Mouse (Mus musculus): ENCODE results near the gene Hjurp. TPM values are rescaled to one million over a fixed set of nuclear protein-coding genes. Genes with fewer than 3 reads are reported as not detected.
A peak's percentile ranks its signal among the peaks of the same experiment; 100 is the strongest.

Gene Hjurp
- 217 and 219 TPM in 2 replicates for polyA plus RNA-seq (2011; ENCODE audit: insufficient read depth, insufficient read length, low read depth, missing spikeins)

GRCm38 (mm10) chr1:88277098-88277817 lies at the start of gene Hjurp, which contains the start of gene Trpm8:
Gene Hjurp (minus strand): TSS chr1:88277633.
Gene Trpm8 (plus strand): TSS chr1:88277661.
- H3K4me3 ChIP-seq (ENCODE audit: low read depth, low read length) = peak within 1 kb of the TSS; percentile 59

GRCm38 (mm10) chr1:88323101-88323500 lies 45.7 kb upstream of the Hjurp start:
- no peak overlapping the region for H3K9ac ChIP-seq (ENCODE audit: low read depth, poor library complexity, severe bottlenecking)
- no peak overlapping the region for H3K4me3 ChIP-seq (ENCODE audit: low read depth, low read length)
- H3K9me3 ChIP-seq (replicated peaks; ENCODE audit: control insufficient read depth, insufficient read depth, low read length, poor library complexity, severe bottlenecking) = no peaks in the 10 kb centered on the region
- H3K4me1 ChIP-seq (ENCODE audit: control insufficient read depth, insufficient read depth, low read length) = peaks cover 2% of the 10 kb centered on the region
- H3K36me3 ChIP-seq (ENCODE audit: control insufficient read depth, insufficient read depth, low read length, poor library complexity, severe bottlenecking) = no peaks in the 10 kb centered on the region
- TF ChIP-seq CTCF (IDR thresholded peaks at IDR 0.05; ENCODE audit: low read depth, low read length) (no peak), POLR2A (IDR thresholded peaks at IDR 0.05; ENCODE audit: insufficient read depth, low read length) (no peak)
- no peaks in the 10 kb centered on the region for H3K27me3 ChIP-seq (ENCODE audit: control insufficient read depth, insufficient read depth, low read length, poor library complexity, severe bottlenecking)
- H3K27ac ChIP-seq (ENCODE audit: insufficient read depth, low read length) = no peak overlapping the region

More at GRCm38 (mm10) chr1:88277098-88277817, at the start of gene Hjurp, which contains the start of gene Trpm8:
- Histone ChIP-seq H3K27me3 (ENCODE audit: control insufficient read depth, insufficient read depth, low read length, poor library complexity, severe bottlenecking) (no peaks in the 10 kb centered on the region), H3K36me3 (ENCODE audit: control insufficient read depth, insufficient read depth, low read length, poor library complexity, severe bottlenecking) (peaks cover 33% of the 10 kb centered on the region), H3K9ac (ENCODE audit: low read depth, poor library complexity, severe bottlenecking) (peak within 1 kb of the TSS; percentile 62), H3K4me1 (ENCODE audit: control insufficient read depth, insufficient read depth, low read length) (no peaks in the 10 kb centered on the region), H3K27ac (ENCODE audit: insufficient read depth, low read length) (no peak within 1 kb of the TSS), H3K9me3 (replicated peaks; ENCODE audit: control insufficient read depth, insufficient read depth, low read length, poor library complexity, severe bottlenecking) (peaks cover 18% of the 10 kb centered on the region)
- TF ChIP-seq EP300 (IDR thresholded peaks at IDR 0.05; ENCODE audit: insufficient read depth, low read depth, low read length) (no peak), POLR2A (IDR thresholded peaks at IDR 0.05; ENCODE audit: insufficient read depth, low read length) (no peak), CTCF (IDR thresholded peaks at IDR 0.05; ENCODE audit: low read depth, low read length) (no peak)

GRCm38 (mm10) chr1:88322146-88322545 lies 44.7 kb upstream of the Hjurp start:
- Histone ChIP-seq H3K4me1 (ENCODE audit: control insufficient read depth, insufficient read depth, low read length) (no peaks in the 10 kb centered on the region), H3K27me3 (ENCODE audit: control insufficient read depth, insufficient read depth, low read length, poor library complexity, severe bottlenecking) (no peaks in the 10 kb centered on the region), H3K9ac (ENCODE audit: low read depth, poor library complexity, severe bottlenecking) (no peak overlapping the region), H3K27ac (ENCODE audit: insufficient read depth, low read length) (no peak overlapping the region), H3K9me3 (replicated peaks; ENCODE audit: control insufficient read depth, insufficient read depth, low read length, poor library complexity, severe bottlenecking) (no peaks in the 10 kb centered on the region), H3K4me3 (ENCODE audit: low read depth, low read length) (no peak overlapping the region), H3K36me3 (ENCODE audit: control insufficient read depth, insufficient read depth, low read length, poor library complexity, severe bottlenecking) (no peaks in the 10 kb centered on the region)
- TF ChIP-seq EP300 (IDR thresholded peaks at IDR 0.05; ENCODE audit: insufficient read depth, low read depth, low read length) (no peak), POLR2A (IDR thresholded peaks at IDR 0.05; ENCODE audit: insufficient read depth, low read length) (no peak), CTCF (IDR thresholded peaks at IDR 0.05; ENCODE audit: low read depth, low read length) (no peak)

- no peaks in the 10 kb centered on the region for H3K36me3 ChIP-seq (ENCODE audit: control insufficient read depth, insufficient read depth, low read length, poor library complexity, severe bottlenecking)
- H3K4me3 ChIP-seq (ENCODE audit: low read depth, low read length) = no peak overlapping the region
- no peak overlapping the region for H3K9ac ChIP-seq (ENCODE audit: low read depth, poor library complexity, severe bottlenecking)
- TF ChIP-seq CTCF (IDR thresholded peaks at IDR 0.05; ENCODE audit: low read depth, low read length) (no peak), POLR2A (IDR thresholded peaks at IDR 0.05; ENCODE audit: insufficient read depth, low read length) (no peak), EP300 (IDR thresholded peaks at IDR 0.05; ENCODE audit: insufficient read depth, low read depth, low read length) (no peak)
- H3K27me3 ChIP-seq (ENCODE audit: control insufficient read depth, insufficient read depth, low read length, poor library complexity, severe bottlenecking) = no peaks in the 10 kb centered on the region
- no peaks in the 10 kb centered on the region for H3K9me3 ChIP-seq (replicated peaks; ENCODE audit: control insufficient read depth, insufficient read depth, low read length, poor library complexity, severe bottlenecking)
- no peaks in the 10 kb centered on the region for H3K4me1 ChIP-seq (ENCODE audit: control insufficient read depth, insufficient read depth, low read length)
- H3K27ac ChIP-seq (ENCODE audit: insufficient read depth, low read length) = no peak overlapping the region
Observed at GRCm38 (mm10) chr1:88320821-88321395, 43.5 kb upstream of the Hjurp start.

GRCm38 (mm10) chr1:88318531-88319060 lies 41.2 kb upstream of the Hjurp start:
- no peaks in the 10 kb centered on the region for H3K36me3 ChIP-seq (ENCODE audit: control insufficient read depth, insufficient read depth, low read length, poor library complexity, severe bottlenecking)
- no peaks in the 10 kb centered on the region for H3K9me3 ChIP-seq (replicated peaks; ENCODE audit: control insufficient read depth, insufficient read depth, low read length, poor library complexity, severe bottlenecking)
- no peak overlapping the region for H3K27ac ChIP-seq (ENCODE audit: insufficient read depth, low read length)
- H3K4me1 ChIP-seq (ENCODE audit: control insufficient read depth, insufficient read depth, low read length) = no peaks in the 10 kb centered on the region
- no peak overlapping the region for H3K4me3 ChIP-seq (ENCODE audit: low read depth, low read length)
- H3K9ac ChIP-seq (ENCODE audit: low read depth, poor library complexity, severe bottlenecking) = no peak overlapping the region
- peak; percentile 13 for TF ChIP-seq CTCF (IDR thresholded peaks at IDR 0.05; ENCODE audit: low read depth, low read length)
- no peak for TF ChIP-seq POLR2A (IDR thresholded peaks at IDR 0.05; ENCODE audit: insufficient read depth, low read length)
- no peak for TF ChIP-seq EP300 (IDR thresholded peaks at IDR 0.05; ENCODE audit: insufficient read depth, low read depth, low read length)
- no peaks in the 10 kb centered on the region for H3K27me3 ChIP-seq (ENCODE audit: control insufficient read depth, insufficient read depth, low read length, poor library complexity, severe bottlenecking)

GRCm38 (mm10) chr1:88317279-88317678 lies 39.8 kb upstream of the Hjurp start:
- TF ChIP-seq EP300 (IDR thresholded peaks at IDR 0.05; ENCODE audit: insufficient read depth, low read depth, low read length) (no peak), POLR2A (IDR thresholded peaks at IDR 0.05; ENCODE audit: insufficient read depth, low read length) (no peak), CTCF (IDR thresholded peaks at IDR 0.05; ENCODE audit: low read depth, low read length) (no peak)

More at GRCm38 (mm10) chr1:88317279-88317678, 39.8 kb upstream of the Hjurp start:
- H3K9ac ChIP-seq (ENCODE audit: low read depth, poor library complexity, severe bottlenecking) = no peak overlapping the region
- no peaks in the 10 kb centered on the region for H3K9me3 ChIP-seq (replicated peaks; ENCODE audit: control insufficient read depth, insufficient read depth, low read length, poor library complexity, severe bottlenecking)
- H3K4me3 ChIP-seq (ENCODE audit: low read depth, low read length) = no peak overlapping the region
- no peaks in the 10 kb centered on the region for H3K27me3 ChIP-seq (ENCODE audit: control insufficient read depth, insufficient read depth, low read length, poor library complexity, severe bottlenecking)
- H3K4me1 ChIP-seq (ENCODE audit: control insufficient read depth, insufficient read depth, low read length) = no peaks in the 10 kb centered on the region
- H3K36me3 ChIP-seq (ENCODE audit: control insufficient read depth, insufficient read depth, low read length, poor library complexity, severe bottlenecking) = no peaks in the 10 kb centered on the region
- no peak overlapping the region for H3K27ac ChIP-seq (ENCODE audit: insufficient read depth, low read length)

Data from ES-Bruce4 (cell line).